Mouse (Mus musculus) liver, adult 2 months (tissue): ENCODE results near the gene Nat14.

Experiments
- CTCF ChIP-seq: fragments of 200-500 bp; IDR thresholded peaks from 2 replicates; pipeline ENCODE4 v1.5.1; 2011; ENCODE audit warnings: low read depth, low read length, control low read depth
- POLR2A ChIP-seq: fragments of 200-500 bp; IDR thresholded peaks from 2 replicates; pipeline ENCODE4 v1.6.1; 2011; ENCODE audit warnings: low read length, control low read depth; ENCODE audit not compliant: insufficient read depth; ENCODE audit errors: extremely low read depth

GRCm38 (mm10) chr7:4925441-4926381 lies 3.9 kb downstream of the Nat14 start, which contains the start of gene Ssc5d:
- TF ChIP-seq POLR2A (no peak), CTCF (no peak)
